Mouse (Mus musculus) forebrain, postnatal 0 days (tissue): ENCODE results near the gene Arl15. TPM values are rescaled to one million over a fixed set of nuclear protein-coding genes. Genes with fewer than 3 reads are reported as not detected.

Experiments used
- ATAC-seq: fragments of 200-750 bp; cut with Nextera tagmentation; 2 replicates; pipeline ENCODE4 v1.8.0; 2017; ENCODE audit warnings: mild to moderate bottlenecking, moderate library complexity
- DNase-seq: peaks from one replicate; pipeline ENCODE4 v3.0.0-alpha.2; 2015
- H3K27ac ChIP-seq: fragments of 300-500 bp; sonication (generic); 2 replicates; pipeline ENCODE4 v1.5.1; 2014; ENCODE audit warnings: low read depth, mild to moderate bottlenecking, antibody characterized with exemption, low read length, moderate library complexity, mixed read lengths
- H3K27me3 ChIP-seq: fragments of 300-500 bp; sonication (generic); 2 replicates; pipeline ENCODE4 v1.6.1; 2014; ENCODE audit warnings: mild to moderate bottlenecking, low read length, mixed read lengths; ENCODE audit not compliant: insufficient read depth
- H3K36me3 ChIP-seq: fragments of 300-500 bp; sonication (generic); 2 replicates; pipeline ENCODE4 v1.6.1; 2014; ENCODE audit warnings: mild to moderate bottlenecking, moderate library complexity; ENCODE audit not compliant: insufficient read depth
- H3K4me1 ChIP-seq: fragments of 300-500 bp; sonication (generic); 2 replicates; pipeline ENCODE4 v1.6.1; 2014; ENCODE audit warnings: antibody characterized with exemption; ENCODE audit not compliant: insufficient read depth
- H3K4me2 ChIP-seq: fragments of 300-500 bp; sonication (generic); 2 replicates; pipeline ENCODE4 v1.6.1; 2014; ENCODE audit warnings: low read depth, mild to moderate bottlenecking, moderate library complexity
- H3K4me3 ChIP-seq: fragments of 300-500 bp; sonication (generic); 2 replicates; pipeline ENCODE4 v1.5.1; 2014; ENCODE audit warnings: low read depth, low read length, mixed read lengths
- H3K9ac ChIP-seq: fragments of 300-500 bp; sonication (generic); 2 replicates; pipeline ENCODE4 v1.6.1; 2014; ENCODE audit warnings: mild to moderate bottlenecking
- H3K9me3 ChIP-seq: fragments of 300-500 bp; sonication (generic); 2 replicates; pipeline ENCODE4 v1.6.1; 2016; ENCODE audit warnings: low read length
- CTCF ChIP-seq: sonication (generic); IDR thresholded peaks from 2 replicates; pipeline ENCODE4 v1.5.1; 2016; ENCODE audit warnings: antibody characterized with exemption, control low read depth, low read depth
- WGBS: fragments of 180-500 bp; shearing (Covaris S2); extraction: QIAGEN DNeasy Blood & Tissue Kit; methylation state at CpG from one replicate; pipeline ENCODE4 v1.1.7; 2014; 5-methylcytosine and 5-hydroxymethylcytosine counted together
- polyA plus RNA-seq: library from polyadenylated mRNA; unstranded; fragments of >200 nt; fragmentation: Nextera tagmentation; extraction: Ambion mirVana; gene quantifications from 2 replicates; pipeline ENCODE4 v1.2.1, GENCODE M21; 2015
- total RNA-seq: library from RNA; depleted of rRNA; stranded (reverse); fragments of >200 nt; gene quantifications from 2 replicates; pipeline ENCODE4 v1.2.3, GENCODE M21; 2014

The Arl15 gene
- total and polyA plus RNA-seq, 2 experiments from 2014 or later: 18.5 to 44.0 TPM

DNA sequence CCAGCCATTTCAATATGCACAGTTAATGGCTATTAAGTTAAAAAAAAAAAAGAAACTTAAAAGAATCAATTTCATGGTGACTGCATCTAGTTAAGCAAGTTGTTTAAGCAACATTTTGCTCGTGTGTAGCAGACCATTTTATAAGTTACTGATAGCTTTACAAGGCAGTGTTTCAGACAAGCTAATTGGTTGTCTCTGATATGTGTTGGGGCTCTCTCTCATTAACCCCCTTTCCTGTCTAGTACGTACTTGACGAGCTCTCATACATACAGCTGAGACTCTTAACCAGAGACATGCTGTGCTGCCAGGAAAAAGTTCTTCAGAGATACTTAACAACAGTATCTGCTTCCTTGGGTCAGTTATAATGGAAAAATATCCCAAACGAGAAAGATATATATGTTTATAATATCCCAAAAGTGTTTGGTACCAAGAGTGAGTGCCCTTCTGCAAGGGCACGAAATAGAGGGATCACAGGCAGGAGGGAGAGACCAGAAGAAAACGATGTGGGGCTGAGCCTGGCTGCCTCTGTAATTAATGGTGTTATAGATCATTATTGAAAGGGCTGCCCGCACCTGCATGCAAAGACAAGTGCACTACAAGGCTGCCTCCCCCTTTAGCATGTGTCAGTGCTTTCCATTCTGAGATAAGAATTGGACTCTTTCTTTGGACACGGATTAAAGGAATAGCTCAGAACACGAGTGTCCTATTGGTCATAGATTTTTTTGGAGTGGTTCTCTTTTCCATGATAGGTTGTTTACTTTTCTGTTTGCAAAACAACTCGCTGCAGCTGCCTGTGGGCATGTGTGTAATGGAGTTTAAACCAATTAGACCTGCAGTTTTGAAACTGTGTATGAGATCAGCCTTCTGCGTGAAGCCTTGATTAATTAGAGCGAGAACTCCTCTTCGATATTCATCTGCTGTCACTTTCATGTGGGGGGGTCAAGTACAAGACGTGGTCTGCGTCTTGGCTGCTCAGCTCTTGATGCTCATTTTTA is 350.0 kb downstream of the Arl15 start:
- Histone ChIP-seq H3K27ac (no peak overlapping the region), H3K27me3 (no peaks in the 10 kb centered on the region), H3K9me3 (no peaks in the 10 kb centered on the region), H3K4me1 (peaks cover 3% of the 10 kb centered on the region; the same call in 1 of the 2 replicates), H3K9ac (no peak overlapping the region), H3K4me2 (no peak overlapping the region), H3K36me3 (no peaks in the 10 kb centered on the region), H3K4me3 (no peak overlapping the region)
- WGBS: 21% methylated on average over 15 of the region's 15 CpGs
- ATAC-seq (no peak; the same call in 1 of the 2 replicates), DNase-seq (no peak)
- no peak for TF ChIP-seq CTCF

DNA sequence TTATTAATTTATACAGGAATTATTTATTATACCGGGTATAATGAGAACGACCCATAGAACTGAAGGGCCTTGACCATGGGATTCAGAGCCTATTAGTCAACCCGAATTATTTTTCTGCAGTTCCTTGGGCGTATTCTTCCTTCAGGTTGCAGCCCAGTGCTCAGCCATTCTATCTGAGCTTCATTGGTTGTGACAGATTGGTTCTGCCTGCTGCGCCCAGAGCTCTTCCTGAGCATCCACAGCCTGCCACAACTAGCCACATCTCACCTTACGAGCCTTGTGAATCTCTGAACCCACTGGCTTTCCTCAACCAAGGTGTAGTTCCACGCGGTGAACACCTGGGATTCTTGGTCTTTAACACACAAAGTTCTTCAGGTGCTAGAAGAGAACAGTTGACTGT is 350.9 kb downstream of the Arl15 start:
- DNase-seq (no peak), ATAC-seq (no peak)
- Histone ChIP-seq H3K36me3 (no peaks in the 10 kb centered on the region), H3K4me1 (no peaks in the 10 kb centered on the region), H3K27me3 (no peaks in the 10 kb centered on the region), H3K4me2 (no peak overlapping the region), H3K9ac (no peak overlapping the region), H3K4me3 (no peak overlapping the region), H3K9me3 (no peaks in the 10 kb centered on the region), H3K27ac (no peak overlapping the region)
- TF ChIP-seq CTCF: no peak
- WGBS: 93% methylated on average over 8 of the region's 8 CpGs

DNA sequence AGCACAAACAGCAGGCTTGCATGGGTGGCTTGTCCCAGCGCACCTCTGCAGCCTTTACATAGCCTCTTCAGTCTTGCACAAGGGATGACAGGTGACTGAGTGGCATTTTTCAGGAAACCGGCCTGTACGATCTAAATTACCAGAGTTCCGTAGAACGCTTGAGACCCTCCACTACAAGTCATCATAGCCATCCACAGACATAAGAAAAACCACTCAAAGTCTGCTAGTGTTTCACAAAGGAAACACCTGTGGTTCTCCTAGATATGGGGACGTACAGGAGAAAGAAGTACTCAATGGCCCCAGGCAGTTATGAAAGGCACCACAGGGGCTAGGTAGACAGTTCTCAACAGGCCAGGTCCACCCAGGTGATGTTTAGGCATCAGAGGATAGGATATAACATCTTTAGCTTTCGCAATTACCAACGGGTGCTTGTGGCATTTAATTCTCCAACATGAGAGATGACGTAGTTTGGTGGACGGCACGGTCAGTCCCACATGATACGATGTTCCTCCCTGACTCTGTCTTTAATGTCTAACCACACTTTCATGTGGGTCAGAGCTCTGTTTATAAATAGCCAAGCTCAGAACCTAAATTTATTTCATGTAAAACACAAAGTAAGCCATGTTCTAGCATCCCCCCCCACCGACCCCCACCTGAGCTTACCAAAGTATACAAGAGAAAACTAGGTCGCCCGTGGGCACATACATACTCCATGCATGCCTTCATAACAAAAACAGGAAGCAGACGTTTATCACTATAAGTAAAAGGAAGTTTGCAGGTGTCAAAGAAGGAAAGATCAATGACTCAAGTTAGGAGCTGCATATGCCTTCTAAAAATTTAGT is 356.8 kb downstream of the Arl15 start:
- ATAC-seq: no peak
- Histone ChIP-seq H3K27me3 (no peaks in the 10 kb centered on the region), H3K4me1 (no peaks in the 10 kb centered on the region), H3K9me3 (no peaks in the 10 kb centered on the region), H3K4me2 (no peak overlapping the region), H3K4me3 (no peak overlapping the region), H3K27ac (no peak overlapping the region), H3K9ac (no peak overlapping the region), H3K36me3 (peaks cover 5% of the 10 kb centered on the region; the same call in 1 of the 2 replicates)
- no peak for DNase-seq
- 92% methylated on average over 16 of the region's 16 CpGs for WGBS
- no peak for TF ChIP-seq CTCF

DNA sequence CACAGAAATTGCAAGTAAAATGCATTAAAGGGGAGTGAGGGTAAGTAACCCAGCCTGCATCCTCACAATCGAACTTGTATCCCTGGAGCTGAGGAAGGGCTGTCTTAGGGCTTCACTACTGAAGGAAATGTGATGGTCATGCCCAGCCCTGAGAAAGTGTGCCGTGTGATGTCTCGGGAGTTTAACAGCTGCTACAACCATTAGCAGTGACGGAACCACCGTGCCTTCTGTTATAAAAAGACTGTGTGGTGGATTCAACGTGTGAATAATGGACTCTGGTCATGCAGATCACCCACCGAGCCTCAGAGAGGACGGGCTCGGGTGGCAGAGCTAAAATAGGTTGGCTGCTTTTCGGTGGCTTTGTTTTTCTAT is 357.4 kb downstream of the Arl15 start:
- H3K9me3 ChIP-seq: no peaks in the 10 kb centered on the region
- ATAC-seq (no peak), DNase-seq (no peak)
- H3K9ac ChIP-seq: no peak overlapping the region
- no peak overlapping the region for H3K27ac ChIP-seq
- 86% methylated on average over 10 of the region's 10 CpGs for WGBS
- no peak overlapping the region for H3K4me2 ChIP-seq
- TF ChIP-seq CTCF: no peak
- H3K36me3 ChIP-seq: peaks cover 5% of the 10 kb centered on the region; the same call in 1 of the 2 replicates
- H3K4me3 ChIP-seq: no peak overlapping the region
- H3K27me3 ChIP-seq: no peaks in the 10 kb centered on the region
- H3K4me1 ChIP-seq: no peaks in the 10 kb centered on the region

DNA sequence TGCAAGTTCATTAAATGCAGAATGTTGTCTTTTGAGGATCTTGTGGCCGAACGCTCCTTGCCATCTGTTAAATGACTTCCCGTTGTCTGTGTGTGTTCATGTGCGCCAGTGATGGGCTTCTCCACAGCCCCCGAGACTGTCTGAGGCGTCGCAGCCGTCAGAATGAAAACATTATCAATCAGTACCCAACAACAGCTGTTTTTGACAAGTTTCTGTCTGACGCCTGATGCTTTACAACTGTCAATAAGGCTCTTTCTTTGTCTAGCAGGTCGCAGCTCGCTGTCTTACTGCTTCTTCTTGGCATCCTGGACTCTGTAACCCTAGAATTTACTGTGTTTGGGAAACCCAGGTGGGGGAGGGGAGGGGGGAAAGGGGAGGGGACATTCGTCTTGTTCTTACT is 362.4 kb downstream of the Arl15 start:
- ATAC-seq (peak; percentile 25; the same call in 1 of the 2 replicates), DNase-seq (no peak)
- H3K27me3 ChIP-seq: no peaks in the 10 kb centered on the region

DNA sequence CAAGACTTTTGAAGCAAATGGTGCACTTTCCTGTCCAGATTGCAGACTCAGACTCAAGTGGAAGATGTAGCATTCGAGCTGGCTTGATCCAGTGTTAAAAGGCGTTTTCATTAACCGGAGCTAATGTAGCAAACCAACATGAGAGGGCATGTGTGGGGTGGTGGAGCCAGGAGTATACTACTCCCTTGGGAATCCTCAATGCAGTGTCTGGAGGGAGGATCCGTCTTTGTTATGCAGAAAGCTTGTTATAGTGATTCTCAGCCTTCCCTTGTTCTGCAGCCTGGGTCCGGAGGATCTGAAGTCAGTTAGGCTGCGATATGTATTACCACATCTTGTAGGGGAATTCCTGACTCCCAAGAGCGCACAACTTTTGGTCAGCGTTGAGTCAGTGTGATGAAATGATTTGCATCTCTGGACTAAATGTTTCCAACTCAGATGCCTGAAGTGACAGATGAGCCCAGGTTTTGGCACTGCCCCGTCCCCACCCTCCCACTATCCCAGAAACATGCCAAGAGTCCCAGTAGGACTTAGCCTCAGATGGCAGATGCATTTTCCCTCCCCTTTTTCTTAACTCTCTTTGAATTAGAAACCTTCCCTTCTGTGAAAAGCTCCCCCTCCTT is 363.9 kb downstream of the Arl15 start:
- DNase-seq (no peak), ATAC-seq (no peak)

More for the DNA sequence above, 362.4 kb downstream of the Arl15 start:
- no peak for TF ChIP-seq CTCF
- Histone ChIP-seq H3K36me3 (peaks cover 5% of the 10 kb centered on the region; the same call in 1 of the 2 replicates), H3K4me2 (no peak overlapping the region), H3K4me3 (no peak overlapping the region), H3K9me3 (no peaks in the 10 kb centered on the region), H3K9ac (no peak overlapping the region), H3K27ac (no peak overlapping the region), H3K4me1 (no peaks in the 10 kb centered on the region)
- WGBS: 40% methylated on average over 12 of the region's 12 CpGs

More for the DNA sequence above, 363.9 kb downstream of the Arl15 start:
- Histone ChIP-seq H3K9me3 (no peaks in the 10 kb centered on the region), H3K27me3 (no peaks in the 10 kb centered on the region), H3K4me3 (no peak overlapping the region), H3K4me2 (no peak overlapping the region), H3K27ac (no peak overlapping the region), H3K36me3 (peaks cover 5% of the 10 kb centered on the region; the same call in 1 of the 2 replicates), H3K9ac (no peak overlapping the region), H3K4me1 (no peaks in the 10 kb centered on the region)
- WGBS: 77% methylated on average over 9 of the region's 9 CpGs
- no peak for TF ChIP-seq CTCF
